10 mouse cellular contexts compared by ENCODE assay signal in genomic region chr3:68469643-68470042, GRCm38 (mm10).
A peak's percentile ranks its signal among the peaks of the same experiment; 100 is the strongest.
DNase-seq lines count a peak whose midpoint lies in the region; ATAC-seq and TF ChIP-seq lines count a peak whose summit lies in the region.
"Had no signal": no experiment of that assay in that cellular context is flagged by ENCODE, and none has a peak within 500 bp of the region (broad histone marks: within the 10 kb centered on the region; RNA-seq: fewer than 3 reads in every experiment).

No protein-coding gene starts in this region.

- 66% methylated on average over 1 of the region's 1 CpGs for WGBS in liver, postnatal 0 days (ENCODE audit: insufficient replicate concordance)
- WGBS in liver, embryonic 11.5 days, result 62% methylated on average over 1 of the region's 1 CpGs
- 75% methylated on average over 1 of the region's 1 CpGs for WGBS in intestine, embryonic 15.5 days
- 39% methylated on average over 1 of the region's 1 CpGs for WGBS in stomach, embryonic 14.5 days

- no peak overlapping the region for H3K4me2 ChIP-seq in liver, postnatal 0 days (ENCODE audit: low read depth, low read length)
- no peak overlapping the region for H3K4me2 ChIP-seq in liver, embryonic 11.5 days
- peak overlapping the region; percentile 1; the same call in 1 of the 2 replicates for H3K4me2 ChIP-seq in intestine, embryonic 15.5 days (replicated peaks)
- peak overlapping the region; percentile 13; the same call in 1 of the 2 replicates for H3K4me2 ChIP-seq in stomach, embryonic 14.5 days (replicated peaks; ENCODE audit: low read depth, low read length)
- H3K4me2 ChIP-seq: forebrain, embryonic 15.5 days; midbrain, embryonic 12.5 days had no signal

- DNase-seq in liver, postnatal 0 days, result no peak
- no peak for DNase-seq in liver, embryonic 11.5 days (ENCODE audit: low spot score)
- no peak for DNase-seq in cerebellum, adult 9-10 months
- no peak for DNase-seq in testis, postnatal 10 days (ENCODE audit: low spot score)
- DNase-seq: left cerebral cortex, postnatal 4 days had no signal

- H3K4me1 ChIP-seq in liver, postnatal 0 days (ENCODE audit: insufficient read depth), result no peaks in the 10 kb centered on the region
- no peaks in the 10 kb centered on the region for H3K4me1 ChIP-seq in liver, embryonic 11.5 days (replicated peaks; ENCODE audit: control insufficient read depth, insufficient read depth, low read length)
- no peaks in the 10 kb centered on the region for H3K4me1 ChIP-seq in cortical plate, adult 2 months (ENCODE audit: control insufficient read depth, insufficient read depth, low read length)
- peaks cover 13% of the 10 kb centered on the region for H3K4me1 ChIP-seq in intestine, embryonic 15.5 days (replicated peaks)
- peaks cover 20% of the 10 kb centered on the region for H3K4me1 ChIP-seq in stomach, embryonic 14.5 days (ENCODE audit: control insufficient read depth, insufficient read depth, low read length)

- peak; percentile 28 for TF ChIP-seq CTCF in liver, postnatal 0 days (IDR thresholded peaks at IDR 0.05; ENCODE audit: low read depth)
- 0 out of 2 replicates have a peak, but pooled peaks have one; percentile 4 for TF ChIP-seq CTCF in cortical plate, adult 2 months (IDR thresholded peaks at IDR 0.05; ENCODE audit: extremely low read depth, insufficient read depth, low read length)

- H3K9me3 ChIP-seq in liver, postnatal 0 days (ENCODE audit: low read length), result no peaks in the 10 kb centered on the region
- no peaks in the 10 kb centered on the region for H3K9me3 ChIP-seq in liver, embryonic 11.5 days (ENCODE audit: control insufficient read depth, low read length)
- no peaks in the 10 kb centered on the region for H3K9me3 ChIP-seq in intestine, embryonic 15.5 days
- no peaks in the 10 kb centered on the region for H3K9me3 ChIP-seq in stomach, embryonic 14.5 days (ENCODE audit: control insufficient read depth, low read depth, low read length)
- H3K9me3 ChIP-seq: forebrain, embryonic 15.5 days; midbrain, embryonic 12.5 days had no signal

- no peak for ATAC-seq in liver, postnatal 0 days
- no peak for ATAC-seq in liver, embryonic 11.5 days (replicated peaks; ENCODE audit: low FRiP score)
- ATAC-seq in intestine, embryonic 15.5 days, result no peak
- no peak for ATAC-seq in stomach, embryonic 14.5 days (ENCODE audit: insufficient number of reproducible peaks, insufficient read depth, low FRiP score, low read depth)
- ATAC-seq: forebrain, embryonic 15.5 days had no signal

- no peak for TF ChIP-seq EP300 in liver, postnatal 0 days (IDR thresholded peaks at IDR 0.05; ENCODE audit: low read depth)

- H3K36me3 ChIP-seq in liver, postnatal 0 days (replicated peaks; ENCODE audit: insufficient read depth, low read length), result no peaks in the 10 kb centered on the region
- no peaks in the 10 kb centered on the region for H3K36me3 ChIP-seq in liver, embryonic 11.5 days (ENCODE audit: control insufficient read depth, insufficient read depth, low read length)
- H3K36me3 ChIP-seq in intestine, embryonic 15.5 days, result no peaks in the 10 kb centered on the region
- H3K36me3 ChIP-seq in stomach, embryonic 14.5 days (ENCODE audit: control insufficient read depth, insufficient read depth, low read length), result no peaks in the 10 kb centered on the region
- H3K36me3 ChIP-seq: forebrain, embryonic 15.5 days; midbrain, embryonic 12.5 days had no signal

- H3K4me3 ChIP-seq in liver, postnatal 0 days (ENCODE audit: low read depth, low read length), result no peak overlapping the region
- no peak overlapping the region for H3K4me3 ChIP-seq in liver, embryonic 11.5 days (ENCODE audit: low read depth, low read length)
- no peak overlapping the region for H3K4me3 ChIP-seq in cortical plate, adult 2 months (ENCODE audit: insufficient read depth, low read length)
- no peak overlapping the region for H3K4me3 ChIP-seq in intestine, embryonic 15.5 days (replicated peaks)
- H3K4me3 ChIP-seq in stomach, embryonic 14.5 days (ENCODE audit: low read depth, low read length), result no peak overlapping the region
- H3K4me3 ChIP-seq: forebrain, embryonic 15.5 days; midbrain, embryonic 12.5 days had no signal

- H3K9ac ChIP-seq in liver, postnatal 0 days (replicated peaks), result no peak overlapping the region
- H3K9ac ChIP-seq in liver, embryonic 11.5 days (ENCODE audit: low read depth, low read length), result no peak overlapping the region
- no peak overlapping the region for H3K9ac ChIP-seq in intestine, embryonic 15.5 days
- no peak overlapping the region for H3K9ac ChIP-seq in stomach, embryonic 14.5 days (replicated peaks; ENCODE audit: low read depth, low read length)
- H3K9ac ChIP-seq: forebrain, embryonic 15.5 days; midbrain, embryonic 12.5 days had no signal

- no peaks in the 10 kb centered on the region for H3K27me3 ChIP-seq in liver, postnatal 0 days (ENCODE audit: insufficient read depth, low read length)
- H3K27me3 ChIP-seq in liver, embryonic 11.5 days (replicated peaks; ENCODE audit: control insufficient read depth, insufficient read depth, low read length), result no peaks in the 10 kb centered on the region
- no peaks in the 10 kb centered on the region for H3K27me3 ChIP-seq in intestine, embryonic 15.5 days (replicated peaks)
- H3K27me3 ChIP-seq in stomach, embryonic 14.5 days (ENCODE audit: control insufficient read depth, insufficient read depth, low read length), result no peaks in the 10 kb centered on the region
- H3K27me3 ChIP-seq: forebrain, embryonic 15.5 days had no signal

- TF ChIP-seq POLR2A in cortical plate, adult 2 months (IDR thresholded peaks at IDR 0.05; ENCODE audit: extremely low read depth, insufficient read depth, low read length), result no peak

- no peak overlapping the region for H3K27ac ChIP-seq in liver, postnatal 0 days (ENCODE audit: low read depth)
- no peak overlapping the region for H3K27ac ChIP-seq in liver, embryonic 11.5 days (ENCODE audit: low read depth, low read length)
- H3K27ac ChIP-seq in cortical plate, adult 2 months (ENCODE audit: insufficient read depth, low read length), result no peak overlapping the region
- H3K27ac ChIP-seq in intestine, embryonic 15.5 days, result no peak overlapping the region
- H3K27ac ChIP-seq in stomach, embryonic 14.5 days (ENCODE audit: low read length), result no peak overlapping the region; the same call in 1 of the 2 replicates
- H3K27ac ChIP-seq: forebrain, embryonic 15.5 days; midbrain, embryonic 12.5 days had no signal

Comparison
In these comparisons a context has a peak if more than half of its experiments do, and no peak if none do; other contexts are left out.
1. H3K4me2 ChIP-seq: peak in intestine, embryonic 15.5 days (single experiment) and stomach, embryonic 14.5 days (single experiment); none in liver, postnatal 0 days (single experiment) and liver, embryonic 11.5 days (single experiment).